Mouse (Mus musculus): ENCODE data around the gene Klhl5.

The Klhl5 gene

GRCm38 (mm10) chr5:65106876-65107772 lies at the start of gene Klhl5:
Gene Klhl5 (plus strand): TSS chr5:65107539.
- DNase-seq, result peak; percentile 71 to 72

DNA sequence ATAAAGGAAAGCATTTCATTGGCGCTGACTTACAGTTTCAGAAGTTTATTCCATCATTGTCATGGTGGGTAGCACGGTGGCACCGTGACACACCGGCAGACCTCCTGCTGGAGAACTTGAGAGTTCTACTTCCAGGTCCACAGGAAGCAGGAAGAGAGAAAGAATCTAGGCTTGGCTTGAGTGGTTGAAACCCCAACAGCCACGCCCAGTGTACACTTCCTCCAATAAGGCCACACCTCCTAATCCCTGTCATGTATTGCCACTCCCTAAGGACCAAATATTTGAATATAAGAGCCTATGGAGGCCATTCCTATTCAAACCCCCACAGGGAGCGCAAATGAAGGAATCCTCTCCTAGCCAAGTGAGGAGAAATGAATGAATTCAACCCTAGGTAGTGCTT lies 49.7 kb upstream of the Klhl5 start:
- DNase-seq, result no peak

DNA sequence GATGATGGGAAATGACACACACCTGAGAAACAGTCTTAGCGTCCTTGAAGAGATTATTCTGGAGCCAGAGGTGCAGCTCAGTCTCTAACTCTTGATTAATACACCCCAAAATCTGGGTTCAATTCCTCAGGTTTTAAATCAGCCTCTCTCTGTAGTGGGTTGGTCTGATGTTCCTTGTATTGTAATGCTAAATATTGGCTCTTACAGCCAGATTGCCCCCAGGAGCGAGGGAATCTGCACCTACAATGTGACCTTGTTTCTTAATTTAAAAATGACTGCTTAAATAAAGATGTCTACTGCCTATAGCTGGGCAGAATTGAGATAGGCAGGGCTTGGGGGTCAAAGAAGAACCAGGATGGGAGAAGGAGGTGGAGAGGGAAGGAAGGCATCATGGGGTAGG lies 47.5 kb upstream of the Klhl5 start:
- DNase-seq, result no peak

DNA sequence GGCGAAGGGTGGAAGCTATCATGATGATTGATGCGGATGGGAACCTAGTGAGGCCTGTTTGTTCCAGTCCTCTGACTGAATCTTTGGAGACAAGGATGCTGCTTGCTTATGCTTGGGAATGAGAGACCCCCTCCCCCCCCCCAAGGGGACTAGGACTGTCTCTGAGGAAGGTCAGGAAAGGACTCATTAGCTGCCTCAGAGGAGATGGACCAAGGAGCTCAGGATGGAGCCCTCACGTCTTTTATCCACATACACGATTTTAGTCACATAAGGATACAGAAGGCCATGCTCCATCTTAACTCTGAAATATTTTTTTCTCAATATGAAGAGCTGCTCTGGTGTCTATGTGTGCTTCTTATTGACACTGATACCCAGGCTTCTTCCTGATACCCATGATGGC lies 45.1 kb upstream of the Klhl5 start:
- DNase-seq, result no peak

DNA sequence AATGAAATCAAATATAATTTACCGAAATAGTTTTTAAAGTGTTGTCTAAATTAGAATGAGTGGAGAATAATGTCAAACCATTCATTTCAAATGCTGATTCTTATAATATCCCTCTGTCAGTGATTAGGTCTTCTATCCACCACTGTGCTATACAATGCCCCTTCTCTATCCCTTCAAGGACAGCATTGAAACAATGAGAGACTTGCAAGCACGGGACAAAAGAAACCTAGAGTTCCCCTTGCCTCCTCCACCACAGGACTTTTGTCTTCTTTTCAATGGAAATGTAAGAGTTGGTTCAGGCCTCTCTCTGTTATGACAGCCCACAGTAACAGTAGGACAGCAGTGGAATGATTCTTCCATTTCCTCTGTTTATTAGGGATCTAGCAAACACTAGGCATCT lies 44.1 kb upstream of the Klhl5 start:
- DNase-seq, result no peak

DNA sequence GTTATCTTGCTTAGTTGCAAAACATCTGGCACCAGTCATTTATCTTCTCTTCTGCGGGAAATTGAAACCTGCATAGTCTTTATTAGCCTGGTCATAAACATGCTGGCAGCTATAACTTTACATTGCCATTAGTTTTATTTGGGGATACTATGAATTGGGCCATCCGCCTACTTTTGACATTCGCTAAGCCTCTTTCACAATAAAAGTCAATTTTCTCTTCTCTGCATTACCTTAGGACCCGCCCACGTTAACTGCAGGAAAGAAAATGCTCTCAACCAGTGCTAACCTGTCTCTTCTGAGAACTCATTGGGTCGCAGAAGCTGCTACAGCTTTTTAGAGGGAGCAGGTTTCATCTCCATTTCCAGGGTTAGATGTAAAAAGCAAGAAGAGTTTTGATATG lies 39.2 kb upstream of the Klhl5 start:
- DNase-seq, result no peak

- DNase-seq, result no peak
Measured at GRCm38 (mm10) chr5:65069872-65070271, 37.5 kb upstream of the Klhl5 start.

DNA sequence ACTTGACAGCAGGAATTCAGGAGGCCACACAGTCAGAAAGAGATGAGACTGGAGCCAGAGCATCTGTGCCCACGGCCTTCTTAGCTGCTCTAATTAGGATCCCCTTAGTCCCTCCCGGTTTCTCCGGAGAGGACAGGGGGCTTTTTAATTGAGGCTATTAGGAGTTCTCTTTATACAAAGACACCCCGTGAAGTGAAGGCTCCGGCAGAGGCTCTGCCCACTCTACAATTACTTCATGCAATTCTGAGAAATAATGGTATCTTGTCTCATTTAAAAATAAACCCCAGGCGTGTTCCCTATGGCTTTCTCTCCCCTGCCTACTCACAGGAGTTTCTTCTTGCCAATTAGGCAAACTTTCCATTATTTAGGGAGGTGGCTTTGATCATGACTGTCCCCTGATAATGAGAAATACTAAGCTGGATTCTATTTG lies 35.6 kb upstream of the Klhl5 start:
- no peak for DNase-seq

GRCm38 (mm10) chr5:65073247-65073646 lies 34.1 kb upstream of the Klhl5 start:
- DNase-seq, result no peak

GRCm38 (mm10) chr5:65074693-65075092 lies 32.6 kb upstream of the Klhl5 start:
- DNase-seq, result no peak

DNA sequence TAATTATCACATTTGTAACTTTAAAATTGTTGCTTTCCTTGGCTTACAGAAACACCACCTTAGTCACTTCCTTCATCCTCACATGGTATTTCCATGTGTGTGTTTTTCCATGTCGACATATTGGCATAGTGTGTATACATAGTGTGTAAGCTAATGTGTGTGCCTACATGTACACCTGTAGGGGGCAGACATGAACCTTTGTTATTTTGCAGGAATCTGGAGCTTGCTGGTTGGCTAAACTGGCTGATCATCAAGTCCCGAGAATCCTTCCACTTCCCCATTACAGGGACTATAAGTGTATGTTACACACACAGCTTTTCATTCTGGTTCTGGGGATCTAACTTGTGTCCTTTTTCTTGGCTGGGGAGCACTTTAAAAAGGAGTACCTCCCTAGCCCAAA lies 31.3 kb upstream of the Klhl5 start:
- DNase-seq, result no peak

- no peak for DNase-seq
Measured at GRCm38 (mm10) chr5:65076748-65077147, 30.6 kb upstream of the Klhl5 start.

GRCm38 (mm10) chr5:65078081-65078480 lies 29.3 kb upstream of the Klhl5 start:
- DNase-seq, result no peak

DNA sequence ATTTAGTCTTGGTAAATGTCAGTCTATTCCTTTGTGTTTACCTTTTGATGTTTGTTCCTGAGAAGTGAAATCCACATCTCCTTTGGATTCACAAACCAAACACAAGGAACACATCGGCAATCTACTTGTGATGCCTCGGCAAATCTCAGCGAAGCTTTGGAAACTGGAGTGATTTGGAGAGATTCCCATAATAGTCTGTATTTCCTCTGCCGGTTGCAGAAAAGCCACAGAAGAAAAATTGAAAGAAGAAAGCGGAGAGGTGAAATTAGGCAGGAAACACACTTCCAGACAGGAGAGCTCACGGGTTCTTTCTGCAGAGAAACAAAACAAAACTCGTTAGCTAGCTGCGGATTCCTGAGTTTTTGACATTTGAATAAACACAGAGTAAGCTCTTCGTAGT lies 27.5 kb upstream of the Klhl5 start:
- no peak for DNase-seq

DNA sequence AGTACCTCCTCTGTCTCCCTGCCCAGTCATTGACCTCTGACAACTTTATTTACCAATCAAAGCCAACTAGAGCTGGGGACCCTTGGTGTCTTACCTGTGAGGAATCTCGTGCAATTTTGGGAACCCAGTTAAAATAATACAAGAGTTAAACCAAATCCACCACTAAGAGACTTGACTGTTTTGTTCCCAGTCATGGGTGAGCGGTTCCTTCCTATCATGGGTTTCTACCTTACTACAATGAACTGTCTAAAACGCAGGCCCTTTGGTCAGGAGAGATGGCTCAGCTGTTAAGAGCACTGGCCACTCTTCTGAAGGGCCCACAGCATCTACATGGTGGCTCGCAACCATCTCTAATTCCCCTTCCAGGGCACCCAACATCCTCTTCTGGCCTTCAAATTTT lies 25.5 kb upstream of the Klhl5 start:
- no peak for DNase-seq

GRCm38 (mm10) chr5:65086522-65086921 lies 20.8 kb upstream of the Klhl5 start:
- no peak for DNase-seq

GRCm38 (mm10) chr5:65089707-65090106 lies 17.6 kb upstream of the Klhl5 start:
- no peak for DNase-seq

DNA sequence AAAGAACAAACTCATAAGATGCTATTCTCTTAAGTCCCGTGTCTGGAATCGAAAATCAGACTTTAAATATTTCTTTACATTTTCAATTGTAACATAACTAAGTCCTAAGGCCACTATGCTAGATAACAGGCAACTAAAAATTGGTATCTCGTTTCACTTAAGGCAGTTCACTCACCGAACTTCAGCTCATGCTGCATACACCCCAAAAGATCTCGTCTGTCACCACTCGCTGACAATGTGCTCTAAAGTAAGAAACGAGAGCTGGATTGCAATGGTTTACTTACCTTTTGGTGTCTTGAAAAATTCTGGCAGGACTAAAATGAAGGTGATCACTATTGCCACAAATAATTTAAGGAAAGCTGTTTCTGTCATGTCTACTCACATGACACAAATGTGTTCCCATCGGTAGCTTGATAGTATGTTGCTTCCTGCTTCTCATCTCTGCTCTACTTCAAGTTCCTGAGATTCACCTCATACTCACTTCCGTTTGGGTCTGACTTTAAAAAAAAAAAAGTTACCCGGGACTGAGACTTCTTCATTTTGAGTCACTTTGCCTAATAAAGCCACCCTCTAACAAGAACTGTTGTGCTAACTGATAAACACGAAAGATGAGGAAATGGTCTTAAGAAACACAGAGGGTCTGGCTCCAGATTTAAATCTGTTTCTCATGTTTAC lies 16.0 kb upstream of the Klhl5 start:
- DNase-seq, result no peak

GRCm38 (mm10) chr5:65091921-65092320 lies 15.4 kb upstream of the Klhl5 start, which contains the start of gene Tmem156:
Gene Tmem156 (minus strand): TSS chr5:65092132.
- no peak for DNase-seq

DNA sequence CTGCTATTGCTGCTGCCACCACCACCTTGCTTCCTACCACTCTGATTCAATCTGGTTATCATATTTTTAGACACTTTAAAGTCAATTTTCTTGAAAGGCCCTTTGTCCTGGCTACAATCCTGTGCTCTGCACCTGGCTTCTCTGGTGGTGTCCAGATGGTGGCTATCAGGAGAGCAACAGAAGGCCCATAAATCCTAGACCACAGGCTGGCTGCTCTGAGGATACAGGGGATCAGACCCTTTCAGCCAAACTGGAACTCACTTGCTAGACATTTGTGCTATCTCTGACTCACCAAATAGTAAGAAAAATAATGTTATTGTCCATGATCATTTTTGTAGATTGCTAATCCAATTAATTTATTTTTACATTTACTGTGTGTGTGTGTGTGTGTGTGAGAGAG lies 13.6 kb upstream of the Klhl5 start:
- no peak for DNase-seq

DNA sequence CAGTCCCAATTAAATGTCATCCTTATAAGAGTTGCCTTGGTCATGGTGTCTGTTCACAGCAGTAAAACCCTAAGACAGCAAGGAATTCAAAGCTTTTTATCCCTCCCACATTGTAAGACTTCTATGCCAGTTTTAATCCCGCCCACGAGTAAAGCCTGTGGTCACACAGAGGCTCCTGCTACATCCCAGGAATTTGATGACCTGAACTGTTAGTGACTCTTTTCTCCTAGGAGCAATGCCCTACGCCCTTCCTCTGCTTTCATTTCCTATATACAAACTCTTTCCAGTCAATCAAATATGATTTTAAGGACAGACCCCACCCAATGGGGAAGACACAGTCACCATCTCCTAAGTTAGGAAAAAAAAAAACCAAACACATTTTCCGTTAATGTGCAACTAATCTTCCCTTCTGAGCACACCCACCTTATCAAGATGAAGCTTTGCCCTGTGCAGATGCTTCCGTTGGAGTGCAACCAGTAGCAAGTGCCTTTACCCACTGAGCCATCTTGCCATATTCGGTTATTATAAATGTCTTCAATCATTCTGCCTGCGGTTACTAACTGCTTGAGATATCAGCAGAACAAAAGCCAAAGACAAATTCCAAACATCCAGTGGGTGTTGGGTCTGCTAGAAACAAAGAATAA lies 12.3 kb upstream of the Klhl5 start:
- DNase-seq, result no peak

DNA sequence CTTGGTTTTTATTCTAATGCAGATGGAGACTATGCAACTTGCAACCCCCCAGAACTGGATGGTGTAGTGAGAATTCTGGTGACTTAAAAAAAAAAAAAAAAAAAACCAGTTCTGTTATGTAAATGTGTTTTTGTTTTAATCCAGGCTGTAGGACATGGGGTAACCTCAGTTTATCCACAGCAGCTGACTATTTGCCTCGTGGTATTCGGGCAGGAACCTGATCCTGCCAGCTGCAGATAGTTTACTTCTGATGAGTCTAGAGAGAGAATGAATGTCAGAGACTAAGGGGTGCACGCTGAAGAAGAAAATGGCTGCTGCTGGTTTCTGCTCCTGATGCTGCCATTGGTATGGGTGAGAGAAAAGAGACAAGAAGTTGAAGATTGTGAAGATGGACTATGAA lies 11.3 kb upstream of the Klhl5 start:
- no peak for DNase-seq

- DNase-seq, result no peak
Measured at GRCm38 (mm10) chr5:65096805-65097204, 10.5 kb upstream of the Klhl5 start.

DNA sequence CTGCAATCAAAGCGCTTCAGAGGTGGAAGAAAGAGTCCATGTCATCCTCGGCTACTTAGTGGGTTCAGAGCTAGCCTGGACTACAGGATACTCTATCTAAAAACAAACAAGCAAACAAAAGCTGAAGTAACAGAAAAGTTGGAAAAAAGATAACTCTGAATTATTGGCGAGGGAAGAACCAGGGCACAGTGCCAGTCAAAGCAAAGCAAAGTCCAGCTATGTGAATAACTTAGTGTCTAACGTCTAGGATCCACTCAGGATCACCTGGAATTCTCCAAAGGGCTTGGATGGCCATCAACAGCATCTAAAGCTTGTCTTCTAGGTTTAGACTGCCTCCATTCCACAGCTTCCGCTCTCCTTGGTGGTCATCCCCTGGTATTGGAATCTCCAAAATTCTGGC lies 9.9 kb upstream of the Klhl5 start:
- DNase-seq, result no peak

Data from thymus, adult 18-20 months (tissue).